Mouse (Mus musculus) limb, embryonic 15.5 days (tissue): ENCODE measurements around the gene Tfpi. TPM values are rescaled to one million over a fixed set of nuclear protein-coding genes. Genes with fewer than 3 reads are reported as not detected.
A peak's percentile ranks its signal among the peaks of the same experiment; 100 is the strongest.

Experiments used
- ATAC-seq: fragments of 200-750 bp; cut with Nextera tagmentation; 2 replicates; pipeline ENCODE4 v1.8.0; 2017; ENCODE audit warnings: low read depth, moderate TSS enrichment; ENCODE audit not compliant: insufficient number of reproducible peaks, low FRiP score, low TSS enrichment
- H3K27ac ChIP-seq: fragments of 300-500 bp; sonication (generic); 2 replicates; pipeline ENCODE4 v1.5.1; 2015; ENCODE audit warnings: moderate library complexity, mild to moderate bottlenecking, inconsistent platforms
- H3K27me3 ChIP-seq: fragments of 300-500 bp; sonication (generic); 2 replicates; pipeline ENCODE4 v1.6.1; 2015; ENCODE audit warnings: inconsistent platforms
- H3K36me3 ChIP-seq: fragments of 300-500 bp; sonication (generic); 2 replicates; pipeline ENCODE4 v1.6.1; 2015; ENCODE audit warnings: inconsistent platforms
- H3K4me1 ChIP-seq: fragments of 300-500 bp; sonication (generic); 2 replicates; pipeline ENCODE4 v1.6.1; 2015; ENCODE audit warnings: inconsistent platforms
- H3K4me2 ChIP-seq: fragments of 300-500 bp; sonication (generic); 2 replicates; pipeline ENCODE4 v1.6.1; 2015; ENCODE audit warnings: mild to moderate bottlenecking, inconsistent platforms
- H3K4me3 ChIP-seq: fragments of 300-500 bp; sonication (generic); 2 replicates; pipeline ENCODE4 v1.5.1; 2015; ENCODE audit warnings: mild to moderate bottlenecking, inconsistent platforms
- H3K9ac ChIP-seq: fragments of 300-500 bp; sonication (generic); 2 replicates; pipeline ENCODE4 v1.6.1; 2015; ENCODE audit warnings: inconsistent platforms
- H3K9me3 ChIP-seq: fragments of 300-500 bp; sonication (generic); 2 replicates; pipeline ENCODE4 v1.6.1; 2016; ENCODE audit warnings: inconsistent platforms
- WGBS: fragments of 180-500 bp; shearing (Covaris S2); methylation state at CpG from one replicate; pipeline ENCODE4 v1.1.7; 2015; 5-methylcytosine and 5-hydroxymethylcytosine counted together
- polyA plus RNA-seq: library from polyadenylated mRNA; unstranded; fragments of >200 nt; fragmentation: Nextera tagmentation; extraction: Ambion mirVana; gene quantifications from 2 replicates; pipeline ENCODE4 v1.2.1, GENCODE M21; 2015

The Tfpi gene
- polyA plus RNA-seq, 1 experiment from 2014 or later = 28.6 TPM

DNA sequence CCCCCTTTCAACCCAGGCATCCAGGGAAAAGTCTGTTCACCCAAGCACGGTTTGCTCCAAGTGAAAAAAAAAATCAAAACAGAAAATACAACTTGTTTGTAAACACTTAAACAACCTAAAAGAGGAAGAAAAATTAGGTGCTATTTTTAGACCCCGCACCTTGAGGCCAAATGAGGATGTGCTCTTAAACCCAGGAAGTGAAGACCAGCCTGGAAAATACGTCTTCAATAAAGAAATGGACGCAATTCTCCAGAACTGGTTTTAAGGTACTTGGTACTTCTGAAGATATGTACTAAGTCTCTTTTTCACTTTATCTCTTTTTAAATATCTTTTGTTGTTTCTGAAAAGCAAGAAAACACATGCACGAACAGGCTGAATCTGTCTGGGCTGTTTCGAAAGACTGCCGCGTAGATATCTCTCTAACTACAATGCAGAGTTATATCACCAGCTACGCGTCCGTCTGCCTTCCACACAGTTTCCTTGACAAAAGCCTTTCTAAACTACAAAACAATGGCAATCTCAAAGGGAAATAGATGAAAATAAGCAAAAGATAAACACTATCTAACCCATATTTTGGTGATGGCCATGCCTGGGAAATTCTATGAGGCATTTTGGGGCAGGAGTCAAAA is 89.1 kb downstream of the Tfpi start:
- no peak overlapping the region for H3K9ac ChIP-seq
- no peak overlapping the region for H3K27ac ChIP-seq
- H3K9me3 ChIP-seq = no peaks in the 10 kb centered on the region
- 0 out of 2 replicates have a peak, but pooled peaks cover 5% of the 10 kb centered on the region for H3K4me1 ChIP-seq
- H3K4me2 ChIP-seq = peak overlapping the region; percentile 26
- ATAC-seq = no peak
- no peaks in the 10 kb centered on the region for H3K27me3 ChIP-seq
- H3K36me3 ChIP-seq = no peaks in the 10 kb centered on the region
- 63% methylated on average over 11 of the region's 11 CpGs for WGBS
- peak overlapping the region; percentile 15 for H3K4me3 ChIP-seq

DNA sequence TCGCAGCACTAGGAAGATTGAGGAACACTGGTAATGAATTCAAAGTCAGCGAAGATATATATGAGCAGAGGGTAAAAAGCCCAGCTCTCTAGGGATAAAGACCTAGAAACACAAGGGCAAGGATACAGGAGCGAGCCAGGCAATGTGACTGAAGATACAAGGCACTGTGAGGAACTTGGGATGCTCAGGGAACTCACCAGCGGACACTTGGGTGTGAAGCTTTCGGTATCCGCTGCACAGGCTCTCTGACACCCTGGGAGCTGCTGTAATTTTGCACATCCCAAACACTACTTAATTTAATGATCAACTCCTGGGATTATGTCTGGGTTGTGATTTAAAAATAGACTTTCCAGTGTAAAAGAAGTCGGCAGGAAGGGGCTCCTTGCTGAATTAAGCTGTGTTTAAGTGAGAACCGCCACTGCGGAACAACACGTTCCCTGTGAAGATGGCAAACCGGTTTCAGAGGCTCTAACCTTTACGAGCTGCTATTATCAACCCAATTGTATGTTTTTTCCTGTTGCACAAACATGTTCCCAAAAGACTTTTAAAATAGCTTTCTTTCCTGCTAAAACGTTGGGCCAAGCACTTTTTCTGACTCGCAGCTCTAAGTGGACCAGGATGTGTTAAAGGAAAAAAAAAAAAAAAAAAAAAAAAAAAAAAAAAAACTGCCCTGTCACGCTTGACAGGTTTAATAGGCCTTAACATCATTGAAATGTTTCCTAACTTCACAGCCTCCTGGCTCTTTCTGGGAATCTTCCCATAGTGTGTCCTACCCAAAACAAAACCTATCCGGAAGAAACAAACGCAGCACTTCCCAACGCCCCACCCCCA is 89.8 kb downstream of the Tfpi start:
- Histone ChIP-seq H3K4me2 (peak overlapping the region; percentile 26), H3K9ac (no peak overlapping the region), H3K9me3 (no peaks in the 10 kb centered on the region), H3K36me3 (no peaks in the 10 kb centered on the region), H3K4me1 (0 out of 2 replicates have a peak, but pooled peaks cover 5% of the 10 kb centered on the region), H3K4me3 (peak overlapping the region; percentile 15), H3K27ac (no peak overlapping the region), H3K27me3 (no peaks in the 10 kb centered on the region)
- no peak for ATAC-seq
- WGBS = 33% methylated on average over 18 of the region's 18 CpGs

DNA sequence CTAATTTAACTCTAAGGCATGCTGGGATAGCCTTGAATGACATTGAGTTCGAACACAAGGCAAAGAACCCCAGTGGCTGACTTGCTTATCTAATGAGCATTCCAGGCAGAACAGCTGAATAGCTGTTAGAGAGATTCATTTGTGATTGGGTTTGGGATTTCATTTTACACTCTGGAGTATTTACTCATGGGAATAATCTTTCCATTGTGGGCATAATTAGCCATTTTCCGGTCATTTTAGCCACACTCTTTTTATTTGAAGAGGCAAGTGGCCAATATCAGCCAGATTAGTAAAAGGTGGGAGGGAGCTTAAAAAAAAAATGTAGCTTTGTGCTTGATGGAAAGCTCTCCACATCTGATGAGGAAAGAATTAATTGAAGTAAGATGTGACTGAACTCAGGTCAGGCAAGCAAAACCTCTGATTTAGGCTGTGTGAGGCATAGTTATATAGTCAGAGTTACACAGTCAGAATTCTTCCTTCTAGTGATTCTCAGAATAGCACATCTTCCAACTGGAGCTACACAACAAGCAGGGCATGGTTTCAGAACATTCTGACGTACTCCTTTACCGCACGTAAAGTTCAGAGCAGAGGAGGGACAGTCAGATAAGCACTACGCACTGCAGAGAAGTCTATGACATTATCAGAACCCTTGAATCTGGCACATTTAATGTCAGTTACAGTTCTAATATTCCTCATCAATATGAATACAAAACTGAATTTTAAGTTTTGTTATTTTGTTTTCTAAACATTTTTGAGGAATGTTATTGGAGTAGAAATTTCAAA is 91.5 kb downstream of the Tfpi start:
- Histone ChIP-seq H3K9ac (no peak overlapping the region), H3K4me3 (no peak overlapping the region), H3K27me3 (no peaks in the 10 kb centered on the region), H3K36me3 (no peaks in the 10 kb centered on the region), H3K4me1 (0 out of 2 replicates have a peak, but pooled peaks cover 5% of the 10 kb centered on the region), H3K4me2 (no peak overlapping the region), H3K9me3 (no peaks in the 10 kb centered on the region), H3K27ac (no peak overlapping the region)
- ATAC-seq = no peak
- WGBS = 70% methylated on average over 6 of the region's 6 CpGs

DNA sequence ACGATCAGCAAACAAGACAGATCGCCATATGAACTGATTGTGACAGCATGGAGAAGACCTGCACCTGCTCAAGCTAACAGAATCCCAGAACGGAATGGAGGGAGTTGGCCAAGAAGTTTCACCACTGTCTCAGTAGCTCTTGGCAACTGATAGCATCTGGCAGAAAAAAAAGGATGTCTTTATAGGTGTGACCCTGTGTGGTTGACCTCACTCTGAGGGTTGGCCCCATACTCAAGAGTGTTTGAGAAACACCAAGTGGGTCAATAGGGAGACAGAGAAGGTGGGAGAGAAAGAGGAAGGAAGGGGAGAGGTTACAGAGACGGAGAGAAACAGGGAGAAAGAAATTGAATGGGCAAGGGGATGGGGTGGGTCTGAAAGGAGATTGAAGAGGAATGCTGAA is 92.7 kb downstream of the Tfpi start:
- Histone ChIP-seq H3K9ac (no peak overlapping the region), H3K36me3 (no peaks in the 10 kb centered on the region), H3K27me3 (no peaks in the 10 kb centered on the region), H3K4me3 (no peak overlapping the region), H3K4me1 (0 out of 2 replicates have a peak, but pooled peaks cover 5% of the 10 kb centered on the region), H3K27ac (no peak overlapping the region), H3K9me3 (no peaks in the 10 kb centered on the region), H3K4me2 (no peak overlapping the region)
- ATAC-seq = no peak
- WGBS = 78% methylated on average over 4 of the region's 4 CpGs

Other genes starting within 250 kb of the Tfpi start
- 22.7 and 24.4 TPM in 2 replicates for gene Calcrl, start 51.4 kb downstream of the Tfpi start, polyA plus RNA-seq
- 51.3 and 52.7 TPM in 2 replicates for gene Ctnnd1, start 174.0 kb upstream of the Tfpi start, polyA plus RNA-seq
- gene Btbd18, start 182.3 kb upstream of the Tfpi start, polyA plus RNA-seq = 0.08 and 0.11 TPM in 2 replicates
- 211 and 227 TPM in 2 replicates for gene Selenoh, start 194.0 kb upstream of the Tfpi start, polyA plus RNA-seq
- gene Gm28635, start 201.3 kb upstream of the Tfpi start, polyA plus RNA-seq = not detected in 2 replicates
- gene Med19, start 201.6 kb upstream of the Tfpi start, polyA plus RNA-seq = 27.6 and 30.3 TPM in 2 replicates
- 95.2 and 98.7 TPM in 2 replicates for gene Tmx2, start 202.4 kb upstream of the Tfpi start, polyA plus RNA-seq
- 32.1 and 32.5 TPM in 2 replicates for gene Zdhhc5, start 238.4 kb upstream of the Tfpi start, polyA plus RNA-seq